Mouse (Mus musculus): Measurements from ENCODE around the gene Rbks.

DNA sequence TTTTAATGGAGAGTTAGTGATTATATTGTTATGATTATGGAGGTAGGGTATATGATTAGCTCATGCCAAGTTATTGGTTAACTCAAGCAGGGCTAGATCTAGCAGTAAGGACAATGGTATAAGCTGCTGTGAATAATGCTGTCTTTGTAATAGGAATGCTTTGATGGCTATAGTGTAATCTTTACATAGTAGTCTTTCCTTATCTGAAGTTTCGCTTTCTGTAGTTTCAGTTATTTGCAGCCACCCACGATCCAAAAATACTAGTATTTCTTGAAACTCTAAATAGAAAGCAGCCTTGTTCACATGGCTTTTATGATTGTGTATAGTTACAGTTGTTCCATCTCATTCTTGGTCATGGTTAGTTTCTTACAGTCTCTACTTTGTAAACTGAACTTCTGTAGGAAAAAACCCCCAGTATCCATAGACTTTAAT, 15.9 kb upstream of the Rbks start:
- no peak for TF ChIP-seq CTCF (IDR thresholded peaks at IDR 0.05; ENCODE audit: control insufficient read depth, insufficient read depth, low read length)
- no peak for TF ChIP-seq POLR2A (IDR thresholded peaks at IDR 0.05; ENCODE audit: borderline replicate concordance, control insufficient read depth, low read depth, low read length)
